Mouse (Mus musculus): ENCODE measurements around the gene Pkp4. TPM values are rescaled to one million over a fixed set of nuclear protein-coding genes. Genes with fewer than 3 reads are reported as not detected.

Pkp4 gene
- total RNA-seq, 2 experiments from 2014 or later: 160 to 162 TPM

DNA sequence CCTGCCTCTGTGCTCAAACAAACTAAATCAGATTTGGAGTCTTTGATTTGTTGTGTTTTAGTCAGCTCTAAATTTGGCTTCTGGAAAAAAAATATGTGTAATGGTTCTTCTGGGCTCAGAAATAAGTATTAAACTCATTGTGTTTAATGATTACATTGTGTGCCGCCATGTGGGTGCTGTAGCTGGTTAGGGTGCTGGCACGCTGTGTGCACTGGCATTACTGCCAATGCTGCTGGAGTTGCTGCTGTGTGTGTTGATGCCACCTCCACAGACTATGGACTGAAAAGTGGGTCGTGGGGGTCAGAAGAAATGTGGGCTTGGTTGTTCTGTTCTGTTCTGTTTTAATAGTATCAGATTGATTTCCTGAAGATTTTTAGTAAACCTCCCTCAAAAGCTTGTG, 92.8 kb downstream of the Pkp4 start:
- intact Hi-C loops (cut with DNase I): no loop called here

DNA sequence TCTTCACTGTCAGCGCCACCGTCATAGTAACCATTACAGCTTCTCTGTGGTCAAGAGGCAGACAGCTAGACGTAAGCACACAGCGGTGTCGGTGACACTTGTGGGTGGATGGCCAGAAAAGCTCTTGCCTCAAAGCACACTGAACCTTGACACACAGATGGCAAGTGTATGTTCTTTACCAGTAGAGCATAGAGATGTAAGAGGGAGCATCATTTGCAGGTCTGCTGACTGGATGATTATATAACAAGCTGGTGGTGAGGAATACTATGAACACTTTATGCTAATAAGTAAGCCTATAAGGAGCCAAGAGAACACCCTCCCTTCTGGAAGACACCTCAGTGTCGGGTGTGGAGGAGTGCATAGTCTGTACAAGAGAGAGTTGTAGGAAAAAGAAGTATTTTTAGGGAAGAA, 98.2 kb downstream of the Pkp4 start:
- intact Hi-C loops (cut with DNase I): no loop called here
- DNase-seq: no peak

More for the DNA sequence above, 92.8 kb downstream of the Pkp4 start:
- no peak for DNase-seq

GRCm38 (mm10) chr2:59259346-59259745, 98.7 kb downstream of the Pkp4 start:
- no peak for DNase-seq
- intact Hi-C loops (cut with DNase I): no loop called here

GRCm38 (mm10) chr2:59261203-59261602, 100.6 kb downstream of the Pkp4 start:
- intact Hi-C loops (cut with DNase I): no loop called here

DNA sequence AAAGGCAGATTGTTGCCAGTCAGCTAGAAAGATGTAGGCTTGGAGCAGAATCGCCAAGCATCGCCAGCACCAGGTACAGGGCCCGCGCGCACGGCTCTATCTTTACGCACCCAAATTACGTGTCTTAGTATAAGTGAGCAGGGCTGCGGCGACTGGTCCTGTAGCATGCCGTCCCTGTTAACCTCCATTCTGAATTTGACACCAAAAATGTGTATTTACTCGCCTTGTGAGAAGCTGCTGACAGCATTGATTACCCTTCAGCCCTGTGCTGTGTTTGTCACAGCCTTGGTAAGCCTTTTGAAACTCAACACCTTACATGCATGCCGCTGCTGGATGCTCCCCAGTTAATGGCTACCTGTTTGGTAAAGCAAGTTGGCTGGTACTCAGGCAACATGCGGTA, 105.8 kb downstream of the Pkp4 start:
- no peak for DNase-seq
- intact Hi-C loops (cut with DNase I): no loop called here

More at GRCm38 (mm10) chr2:59261203-59261602, 100.6 kb downstream of the Pkp4 start:
- no peak for DNase-seq

- DNase-seq: no peak
- intact Hi-C loops (cut with DNase I): no loop called here
Measured at GRCm38 (mm10) chr2:59271835-59272234, 111.2 kb downstream of the Pkp4 start.

GRCm38 (mm10) chr2:59272713-59273112, 112.1 kb downstream of the Pkp4 start:
- DNase-seq: no peak
- intact Hi-C loops (cut with DNase I): no loop called here

DNA sequence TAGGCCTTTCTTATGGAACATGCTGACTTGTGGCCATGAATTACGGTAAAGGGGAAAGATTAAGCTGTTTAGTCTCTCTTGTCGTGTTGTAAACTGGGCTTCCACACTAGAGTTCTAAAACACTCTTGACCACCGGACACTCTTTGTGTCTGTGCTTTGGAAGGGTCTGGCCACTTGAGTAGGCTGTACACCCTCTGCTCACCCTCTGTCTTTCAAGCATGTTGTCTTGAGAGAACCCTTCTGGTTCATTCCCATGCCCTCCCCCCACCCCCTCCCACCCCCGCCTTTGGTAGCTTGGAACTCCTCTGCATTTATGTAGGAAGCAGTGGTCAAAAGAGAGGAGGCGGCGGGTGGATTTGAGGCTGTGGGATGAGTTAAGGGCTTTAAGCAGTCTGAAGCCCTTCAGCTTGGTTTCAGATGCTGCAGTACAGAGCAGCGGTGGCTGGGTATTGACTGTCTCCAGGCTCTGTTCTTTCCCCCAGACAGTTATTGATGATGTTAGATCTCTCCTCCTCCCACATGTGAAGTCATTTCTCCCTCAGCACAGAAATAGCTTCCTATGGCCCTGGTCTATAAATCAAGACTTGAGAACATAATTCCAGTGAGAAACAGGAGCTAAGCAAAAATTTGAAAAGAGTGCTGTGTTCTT, 120.4 kb downstream of the Pkp4 start:
- intact Hi-C loops (cut with DNase I): no loop called here

DNA sequence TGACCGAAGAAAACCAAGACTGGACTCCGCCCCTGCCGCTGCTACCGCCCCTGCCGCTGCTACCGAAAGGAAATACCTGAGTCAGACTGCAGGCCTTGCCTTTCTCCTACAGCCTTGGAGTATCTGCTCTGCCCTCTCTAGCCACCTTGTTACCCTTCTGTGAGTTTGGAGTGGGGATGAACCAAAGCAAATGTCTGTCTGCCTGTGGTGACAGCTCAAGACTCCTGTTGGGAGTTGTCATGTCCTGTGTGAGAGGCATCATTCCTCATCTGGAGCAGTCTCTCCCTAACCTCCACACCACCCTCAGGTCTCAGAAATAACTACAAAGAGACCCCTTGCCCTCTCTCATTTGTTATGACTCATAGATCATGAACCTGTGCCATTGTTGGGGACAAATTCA, 122.3 kb downstream of the Pkp4 start:
- DNase-seq: no peak
- intact Hi-C loops (cut with DNase I): no loop called here

More for the DNA sequence above, 120.4 kb downstream of the Pkp4 start:
- DNase-seq: no peak

DNA sequence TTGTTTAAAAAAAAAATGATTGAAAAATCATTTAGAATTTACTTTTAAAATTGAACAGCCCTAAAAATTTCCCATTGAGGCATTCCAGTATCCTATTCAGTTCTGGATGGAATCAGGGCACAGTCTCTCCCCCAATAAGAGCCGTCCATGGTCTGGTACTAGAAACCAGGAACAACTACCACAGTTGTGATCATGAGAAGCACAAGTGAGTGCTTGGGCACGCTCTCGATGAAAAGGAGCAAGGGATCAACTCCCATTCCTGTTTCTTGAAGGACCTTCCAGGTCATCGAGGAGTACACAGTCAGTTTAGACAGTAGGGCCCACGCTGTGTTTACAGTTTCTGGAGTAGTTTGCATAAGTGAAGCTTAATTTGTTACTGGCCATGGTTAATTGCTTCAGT, 123.6 kb downstream of the Pkp4 start:
- intact Hi-C loops (cut with DNase I): no loop called here

DNA sequence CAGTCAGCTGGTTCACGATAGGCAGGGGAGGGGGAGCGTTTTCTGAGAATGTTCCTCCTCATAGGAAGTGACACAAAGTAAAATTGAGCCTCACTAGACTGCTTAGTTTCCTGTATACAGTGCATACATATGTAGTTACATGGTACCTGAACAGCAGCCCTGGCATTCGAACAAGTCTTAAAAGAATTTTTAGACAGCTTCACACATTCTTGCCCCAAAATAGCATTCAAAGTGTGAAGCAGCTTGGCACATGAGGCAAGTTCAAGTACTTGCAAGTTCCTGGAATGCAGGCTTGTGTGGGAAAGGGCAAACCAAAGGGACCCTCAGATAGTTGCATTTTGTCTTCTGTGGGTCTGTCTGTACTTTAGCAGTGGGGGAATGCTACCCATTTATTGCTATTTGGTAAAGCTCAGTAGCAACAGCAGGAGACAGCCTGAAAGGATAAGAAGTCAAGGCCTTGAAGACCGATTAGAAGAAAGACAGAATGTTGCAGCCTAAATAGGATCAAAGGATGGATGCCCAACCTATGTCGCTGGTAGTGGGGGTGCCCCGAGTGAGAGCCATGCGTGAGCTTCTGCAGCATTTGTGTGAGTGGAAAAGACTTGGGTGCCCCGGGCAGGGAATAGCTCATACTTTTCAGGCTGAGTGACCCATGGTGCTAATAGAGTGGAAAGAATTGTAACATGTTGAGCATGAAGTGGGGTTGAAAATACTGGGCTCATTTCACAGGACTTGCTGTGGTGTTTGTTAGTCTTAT, 124.3 kb downstream of the Pkp4 start:
- intact Hi-C loops (cut with DNase I): loop anchor here (5.0 kb wide), 2 partner anchors 58 to 123 kb away; partner anchors contain the start of genes Ccdc148 and Pkp4
- DNase-seq: peak in 1 of 2 experiments; percentile 33

More for the DNA sequence above, 123.6 kb downstream of the Pkp4 start:
- no peak for DNase-seq

DNA sequence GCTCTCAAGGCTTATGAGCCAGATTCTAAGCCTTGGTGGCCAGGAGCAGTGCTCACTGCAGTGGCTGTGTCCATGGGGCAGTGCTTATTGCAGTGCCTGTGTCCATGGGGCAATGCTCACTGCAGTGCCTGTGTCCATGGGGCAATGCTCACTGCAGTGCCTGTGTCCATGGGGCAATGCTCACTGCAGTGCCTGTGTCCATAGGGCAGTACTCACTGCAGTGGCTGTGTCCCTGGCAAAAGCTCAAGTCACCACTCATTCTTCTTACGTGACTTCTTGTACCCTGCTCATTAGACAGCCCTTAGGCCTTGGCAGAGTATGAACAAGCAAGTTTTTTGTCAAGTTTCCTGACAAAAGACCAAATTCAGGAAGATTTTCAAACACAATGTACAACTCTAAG, 124.9 kb downstream of the Pkp4 start:
- no peak for DNase-seq
- intact Hi-C loops (cut with DNase I): loop anchor here (5.0 kb wide), 2 partner anchors 58 to 123 kb away; partner anchors contain the start of genes Ccdc148 and Pkp4

DNA sequence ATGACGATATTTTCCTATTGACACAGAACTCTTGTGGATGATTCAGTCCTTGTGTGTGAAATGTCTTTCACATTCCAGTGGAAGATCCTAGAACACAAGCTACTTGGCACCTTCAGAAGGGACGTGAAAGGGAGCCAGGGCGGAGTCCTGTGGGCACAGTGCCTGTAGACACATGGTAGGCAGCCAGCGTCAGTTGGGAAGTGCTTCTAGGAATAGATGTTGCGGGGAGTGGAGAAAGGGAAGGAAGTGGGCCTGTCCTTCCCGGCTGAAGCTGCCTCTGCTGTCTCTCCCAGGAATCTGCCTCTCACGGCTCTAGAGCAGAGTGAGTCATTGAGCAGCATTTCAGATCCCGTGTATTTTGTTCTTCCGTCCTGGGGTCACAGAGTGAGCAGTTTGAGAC, 125.6 kb downstream of the Pkp4 start:
- peak; percentile 77 to 84 for DNase-seq
- intact Hi-C loops (cut with DNase I): loop anchor here (5.0 kb wide), 2 partner anchors 59 to 124 kb away; partner anchors contain the start of genes Ccdc148 and Pkp4

- DNase-seq: no peak
- intact Hi-C loops (cut with DNase I): loop anchor here (5.0 kb wide), 2 partner anchors 60 to 125 kb away; partner anchors contain the start of genes Ccdc148 and Pkp4
Measured at GRCm38 (mm10) chr2:59287630-59288029, 127.0 kb downstream of the Pkp4 start.

- intact Hi-C loops (cut with DNase I): loop anchor here (5.0 kb wide), 2 partner anchors 62 to 127 kb away; partner anchors contain the start of genes Ccdc148 and Pkp4
- DNase-seq: no peak
Measured at GRCm38 (mm10) chr2:59289411-59289810, 128.8 kb downstream of the Pkp4 start.

GRCm38 (mm10) chr2:59290391-59290790, 129.7 kb downstream of the Pkp4 start:
- no peak for DNase-seq
- intact Hi-C loops (cut with DNase I): no loop called here

GRCm38 (mm10) chr2:59299831-59300230, 139.2 kb downstream of the Pkp4 start:
- intact Hi-C loops (cut with DNase I): no loop called here
- DNase-seq: no peak

- intact Hi-C loops (cut with DNase I): no loop called here
Measured at GRCm38 (mm10) chr2:59301671-59302070, 141.0 kb downstream of the Pkp4 start.

DNA sequence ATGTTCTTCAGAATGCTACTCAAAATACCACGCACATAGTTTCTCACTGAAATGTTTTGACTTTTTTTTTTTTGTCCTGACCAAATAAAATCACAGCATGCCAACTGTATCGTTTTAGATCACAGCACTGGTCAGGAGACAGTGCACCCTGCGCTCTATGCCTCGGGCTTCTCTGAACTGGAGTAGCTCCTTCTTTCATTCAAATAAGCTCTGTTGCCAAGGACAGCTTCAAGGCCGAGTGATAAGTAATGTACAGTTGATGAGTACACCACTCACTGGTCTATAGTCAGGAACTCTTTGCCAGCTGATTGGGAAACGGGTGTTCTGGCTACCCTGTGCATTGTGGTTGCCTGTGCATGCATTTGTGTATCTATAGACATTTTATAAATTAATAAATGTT, 141.8 kb downstream of the Pkp4 start:
- DNase-seq: no peak
- intact Hi-C loops (cut with DNase I): no loop called here

More at GRCm38 (mm10) chr2:59301671-59302070, 141.0 kb downstream of the Pkp4 start:
- DNase-seq: no peak

DNA sequence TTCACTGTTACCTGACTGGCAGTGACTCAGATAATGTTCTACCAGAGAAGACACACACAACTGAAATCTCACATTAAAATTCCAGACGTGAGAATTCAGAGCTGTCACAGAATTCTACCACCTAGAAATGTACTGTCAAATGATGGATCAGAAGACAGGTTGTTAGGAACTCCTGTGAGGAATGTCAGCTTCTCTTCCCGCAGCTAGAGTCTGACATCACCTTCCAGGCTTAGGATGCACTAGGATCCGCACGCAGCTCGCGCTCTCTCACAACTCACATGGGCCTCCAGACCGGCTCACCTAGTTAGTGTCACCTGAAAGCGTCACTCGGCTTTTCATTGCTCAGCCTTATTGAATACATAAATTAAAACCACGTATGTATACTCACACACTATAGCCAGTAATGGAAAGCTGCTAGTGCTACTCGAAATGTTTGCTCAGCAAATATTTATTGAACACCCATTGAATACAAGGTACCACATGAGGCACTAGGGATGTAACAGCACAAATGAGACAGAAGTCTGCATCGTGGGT, 142.9 kb downstream of the Pkp4 start:
- intact Hi-C loops (cut with DNase I): no loop called here

DNA sequence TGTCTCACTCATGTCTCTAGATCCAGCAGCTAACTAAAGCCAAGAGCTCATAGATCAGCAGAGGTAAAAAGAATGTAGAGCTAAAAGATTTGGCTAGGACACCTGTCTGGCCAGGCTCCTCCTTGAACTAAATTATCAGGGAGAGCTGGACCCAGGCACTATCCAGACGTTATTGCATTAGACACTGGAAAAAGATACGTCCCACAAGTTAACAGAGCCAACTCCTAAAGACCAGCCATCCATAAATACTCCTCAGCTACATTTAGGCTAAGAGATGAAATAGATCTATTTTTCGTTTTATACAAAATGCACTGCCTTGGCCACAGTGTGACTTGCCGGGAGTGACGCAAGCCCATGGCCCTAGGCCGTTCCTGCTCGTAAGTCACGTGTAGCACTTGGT, 146.7 kb downstream of the Pkp4 start:
- intact Hi-C loops (cut with DNase I): loop anchor here (5.0 kb wide), 1 partner anchor 145 kb away; the partner anchor contains the start of genes Ccdc148 and Pkp4
- no peak for DNase-seq

More for the DNA sequence above, 142.9 kb downstream of the Pkp4 start:
- no peak for DNase-seq

Measured in heart, postnatal 14 days (tissue).